ENCODE assay signal across 9 mouse cellular contexts in genomic region chr13:110398513-110399270, GRCm38 (mm10). TPM values are rescaled to one million over a fixed set of nuclear protein-coding genes. Genes with fewer than 3 reads are reported as not detected.
DNase-seq lines count a peak whose midpoint lies in the region; ATAC-seq and TF ChIP-seq lines count a peak whose summit lies in the region.
"Had no signal": no experiment of that assay in that cellular context is flagged by ENCODE, and none has a peak within 500 bp of the region (broad histone marks: within the 10 kb centered on the region; RNA-seq: fewer than 3 reads in every experiment).

No protein-coding gene starts in this region.

- intact Hi-C loops in gastrocnemius, postnatal 36 days (cut with DNase I) = loop anchor here (10.0 kb wide), 1 partner anchor 466 kb away; no protein-coding TSS in a partner anchor

- peak; percentile 11 for DNase-seq in retina, postnatal 1 day
- no peak for DNase-seq in retina, embryonic 14.5 days (ENCODE audit: low spot score)
- DNase-seq in lung, embryonic 14.5 days = peak; percentile 71
- no peak for DNase-seq in gastrocnemius, postnatal 36 days
- no peak for DNase-seq in embryo, embryonic 11 days
- DNase-seq in frontal cortex, postnatal 14 days (ENCODE audit: low spot score in 2 of 2) = no peak

- no peak for ATAC-seq in heart, embryonic 15.5 days (replicated peaks; ENCODE audit: insufficient number of reproducible peaks, insufficient read depth, low FRiP score, low read depth)
- no peak for ATAC-seq in lung, embryonic 14.5 days (ENCODE audit: insufficient read depth)
- ATAC-seq in stomach, embryonic 16.5 days (ENCODE audit: insufficient read depth, low FRiP score) = no peak
- ATAC-seq: Patski had no signal

- peak overlapping the region; percentile 74 for H3K4me3 ChIP-seq in heart, embryonic 15.5 days
- H3K4me3 ChIP-seq in lung, embryonic 14.5 days (ENCODE audit: low read depth, low read length) = peak overlapping the region; percentile 88
- peak overlapping the region; percentile 82 for H3K4me3 ChIP-seq in stomach, embryonic 16.5 days (replicated peaks; ENCODE audit: low read length)

- H3K4me2 ChIP-seq in heart, embryonic 15.5 days = peak overlapping the region; percentile 94
- H3K4me2 ChIP-seq in lung, embryonic 14.5 days = peak overlapping the region; percentile 93
- H3K4me2 ChIP-seq in stomach, embryonic 16.5 days (ENCODE audit: low read depth, low read length) = peak overlapping the region; percentile 91

- WGBS in heart, embryonic 15.5 days = 60% methylated on average over 24 of the region's 24 CpGs
- 54% methylated on average over 24 of the region's 24 CpGs for WGBS in lung, embryonic 14.5 days
- WGBS in stomach, embryonic 16.5 days = 70% methylated on average over 24 of the region's 24 CpGs

- H3K27ac ChIP-seq in heart, embryonic 15.5 days = peak overlapping the region; percentile 64
- peak overlapping the region; percentile 80 for H3K27ac ChIP-seq in lung, embryonic 14.5 days (ENCODE audit: low read depth)
- peak overlapping the region; percentile 8; the same call in 1 of the 2 replicates for H3K27ac ChIP-seq in stomach, embryonic 16.5 days (ENCODE audit: low read length)

- no peaks in the 10 kb centered on the region for H3K27me3 ChIP-seq in heart, embryonic 15.5 days
- no peaks in the 10 kb centered on the region for H3K27me3 ChIP-seq in lung, embryonic 14.5 days (ENCODE audit: insufficient read depth, low read length)
- H3K27me3 ChIP-seq in stomach, embryonic 16.5 days (ENCODE audit: control insufficient read depth, insufficient read depth, low read length) = no peaks in the 10 kb centered on the region
- H3K27me3 ChIP-seq: Patski had no signal

- peaks cover 25% of the 10 kb centered on the region for H3K4me1 ChIP-seq in heart, embryonic 15.5 days (replicated peaks)
- H3K4me1 ChIP-seq in lung, embryonic 14.5 days (ENCODE audit: insufficient read depth) = peaks cover 4% of the 10 kb centered on the region; the same call in 1 of the 2 replicates
- H3K4me1 ChIP-seq in stomach, embryonic 16.5 days (ENCODE audit: control insufficient read depth, insufficient read depth, low read length) = peaks cover 11% of the 10 kb centered on the region; the same call in 1 of the 2 replicates

- no peak for TF ChIP-seq CTCF in lung, embryonic 14.5 days (IDR thresholded peaks at IDR 0.05; ENCODE audit: low read depth)

- no peak overlapping the region for H3K9ac ChIP-seq in heart, embryonic 15.5 days
- peak overlapping the region; percentile 96 for H3K9ac ChIP-seq in lung, embryonic 14.5 days
- no peak overlapping the region for H3K9ac ChIP-seq in stomach, embryonic 16.5 days (ENCODE audit: low read length)

- peaks cover 37% of the 10 kb centered on the region for H3K36me3 ChIP-seq in heart, embryonic 15.5 days
- H3K36me3 ChIP-seq in lung, embryonic 14.5 days (ENCODE audit: insufficient read depth) = peaks cover 57% of the 10 kb centered on the region
- peaks cover 29% of the 10 kb centered on the region for H3K36me3 ChIP-seq in stomach, embryonic 16.5 days (ENCODE audit: control insufficient read depth, insufficient read depth, low read length)

- H3K9me3 ChIP-seq in heart, embryonic 15.5 days (replicated peaks) = no peaks in the 10 kb centered on the region
- no peaks in the 10 kb centered on the region for H3K9me3 ChIP-seq in lung, embryonic 14.5 days (ENCODE audit: low read depth, low read length)
- peaks cover 4% of the 10 kb centered on the region; the same call in 1 of the 2 replicates for H3K9me3 ChIP-seq in stomach, embryonic 16.5 days (replicated peaks; ENCODE audit: control insufficient read depth, low read length)

RNA-seq across cellular contexts. Expression of gene Plk2, which starts 3.8 kb away (rescaled TPM):
- polyA plus RNA-seq in heart, embryonic 15.5 days (2015; fragmentation: Nextera tagmentation; extraction: Ambion mirVana) = 102 TPM in 2 replicates
- 265 and 268 TPM in 2 replicates for polyA plus RNA-seq in lung, embryonic 14.5 days (2014; fragmentation: Nextera tagmentation; extraction: Ambion mirVana)
- polyA plus RNA-seq in stomach, embryonic 16.5 days (2015; fragmentation: Nextera tagmentation; extraction: Ambion mirVana) = 115 and 120 TPM in 2 replicates
- 10 to 100 TPM in 1 of 2 experiments, 1 to 10 TPM in 1; 5.6 to 10.0 TPM for total RNA-seq in gastrocnemius, postnatal 36 days (2021)

RNA-seq across cellular contexts. Expression of gene Gapt, which starts 41.7 kb away (rescaled TPM):
- 0.14 and 0.27 TPM in 2 replicates for polyA plus RNA-seq in heart, embryonic 15.5 days (2015; fragmentation: Nextera tagmentation; extraction: Ambion mirVana)
- polyA plus RNA-seq in lung, embryonic 14.5 days (2014; fragmentation: Nextera tagmentation; extraction: Ambion mirVana) = 0.47 and 0.53 TPM in 2 replicates
- polyA plus RNA-seq in stomach, embryonic 16.5 days (2015; fragmentation: Nextera tagmentation; extraction: Ambion mirVana) = 0.55 and 0.98 TPM in 2 replicates
- not detected for total RNA-seq in gastrocnemius, postnatal 36 days (2021)
- polyA plus RNA-seq: Patski had no signal

Comparison
In these comparisons a context has a peak if more than half of its experiments do, and no peak if none do; other contexts are left out.
1. DNase-seq: peak in retina, postnatal 1 day (single experiment) and lung, embryonic 14.5 days (single experiment); none in retina, embryonic 14.5 days (single experiment), gastrocnemius, postnatal 36 days (0 of 2), embryo, embryonic 11 days (single experiment) and frontal cortex, postnatal 14 days (0 of 2).
2. H3K27ac ChIP-seq: peak in every context shown above with its lines; median percentile 80 in lung, embryonic 14.5 days; 64 in heart, embryonic 15.5 days; 8 in stomach, embryonic 16.5 days.
3. Peak in every context shown above with its lines, with median percentiles within 50 percentile points of each other: H3K4me2 ChIP-seq and H3K4me3 ChIP-seq.